Mouse (Mus musculus) T-helper 17 cell (primary cell): ENCODE results near the gene Irf2bpl.

Source experiments
- in situ Hi-C, 2 experiments: fragments of 300-600 bp; cut with MboI, MseI; formaldehyde crosslinking; loops; 1 replicate in 1 of 2; 2 replicates in 1 of 2; pipeline ENCODE4 v1.15.1; 2025; ENCODE audit warnings: high pct_unique_total_duplicates in 2 of 2

Gene Irf2bpl

DNA sequence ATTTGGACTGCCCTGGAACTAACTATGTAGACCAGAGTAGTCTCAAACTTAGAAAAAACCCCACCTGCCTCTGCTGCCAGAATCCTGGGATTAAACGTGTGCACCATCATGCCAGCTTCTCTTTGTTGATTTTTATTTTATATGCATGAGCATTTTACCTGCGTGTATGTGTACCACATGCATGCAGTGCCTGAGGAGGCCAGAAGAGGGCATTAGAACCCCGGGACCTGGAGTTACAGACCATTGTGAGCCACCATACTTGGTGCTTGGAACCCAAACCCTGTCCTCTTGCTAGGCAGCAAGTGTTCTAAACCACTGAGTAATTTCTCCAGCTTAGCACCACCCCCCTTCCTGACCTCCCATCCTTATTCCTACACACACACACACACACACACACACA, 13.6 kb downstream of the Irf2bpl start:
- in situ Hi-C loops: no loop called here

DNA sequence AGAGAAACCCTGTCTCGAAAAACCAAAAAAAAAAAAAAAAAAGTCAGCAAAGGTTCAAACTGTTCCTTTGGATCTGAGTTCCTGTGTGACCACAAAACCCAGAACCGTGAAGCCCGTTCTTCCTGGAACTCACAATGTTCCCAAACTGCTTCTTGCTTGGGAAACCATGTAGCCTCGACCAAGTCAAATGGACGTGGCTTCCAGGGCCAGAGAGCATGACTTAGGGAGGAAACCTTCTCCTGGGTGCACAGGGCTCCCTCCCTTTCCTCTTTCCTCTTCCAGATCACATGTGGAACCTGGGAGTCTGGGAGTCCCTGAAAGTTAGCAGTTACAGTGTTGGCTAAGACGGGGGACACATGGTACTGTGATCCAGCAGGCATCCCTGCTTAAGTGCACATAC, 14.8 kb downstream of the Irf2bpl start:
- in situ Hi-C loops: no loop called here

DNA sequence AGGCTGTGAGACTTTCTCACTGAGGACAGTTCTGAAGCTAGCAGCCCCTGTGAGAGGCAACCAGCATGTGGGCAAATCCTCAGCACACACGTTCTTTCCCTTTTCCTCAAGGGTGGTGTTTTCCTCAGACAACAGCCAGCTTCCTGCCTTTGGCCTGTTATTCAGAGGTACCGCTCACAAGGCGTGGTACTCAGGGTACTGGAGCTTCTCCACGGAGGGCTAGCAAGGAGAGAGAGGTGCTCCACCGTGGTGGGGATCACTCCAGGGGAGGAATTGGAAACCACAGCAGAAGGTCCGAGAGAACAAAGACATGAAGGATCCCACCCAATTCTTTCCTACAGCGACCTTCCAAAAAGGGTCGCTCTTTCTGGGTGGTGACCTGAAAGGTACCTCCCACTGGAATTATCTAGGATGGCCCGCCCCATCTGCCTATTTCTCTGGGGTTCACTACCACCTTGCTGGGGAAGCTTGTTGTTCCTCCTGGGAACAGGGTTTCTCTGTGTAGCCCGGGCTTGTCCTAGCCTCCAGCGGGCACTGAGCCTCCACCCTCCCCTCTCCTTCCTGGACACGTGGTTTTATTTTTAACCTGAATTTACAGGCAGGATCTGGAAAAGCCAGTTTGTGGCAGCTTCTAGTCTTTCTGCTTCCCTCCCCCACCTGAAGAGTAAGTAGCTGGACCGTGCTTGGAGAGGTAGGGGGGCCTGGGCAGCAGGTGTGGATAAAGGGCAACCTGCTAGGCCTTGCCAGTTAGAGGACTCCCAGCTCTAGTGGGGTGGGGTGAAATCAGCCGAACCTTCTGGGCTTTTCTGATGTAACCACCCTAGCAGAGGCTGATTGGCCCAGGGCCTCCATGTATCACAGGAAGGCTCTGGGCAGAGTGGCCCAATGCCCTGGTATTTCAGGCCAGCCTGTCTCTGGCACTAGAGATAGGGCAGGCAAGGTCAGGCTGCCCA, 17.1 kb downstream of the Irf2bpl start:
- in situ Hi-C loops: no loop called here

DNA sequence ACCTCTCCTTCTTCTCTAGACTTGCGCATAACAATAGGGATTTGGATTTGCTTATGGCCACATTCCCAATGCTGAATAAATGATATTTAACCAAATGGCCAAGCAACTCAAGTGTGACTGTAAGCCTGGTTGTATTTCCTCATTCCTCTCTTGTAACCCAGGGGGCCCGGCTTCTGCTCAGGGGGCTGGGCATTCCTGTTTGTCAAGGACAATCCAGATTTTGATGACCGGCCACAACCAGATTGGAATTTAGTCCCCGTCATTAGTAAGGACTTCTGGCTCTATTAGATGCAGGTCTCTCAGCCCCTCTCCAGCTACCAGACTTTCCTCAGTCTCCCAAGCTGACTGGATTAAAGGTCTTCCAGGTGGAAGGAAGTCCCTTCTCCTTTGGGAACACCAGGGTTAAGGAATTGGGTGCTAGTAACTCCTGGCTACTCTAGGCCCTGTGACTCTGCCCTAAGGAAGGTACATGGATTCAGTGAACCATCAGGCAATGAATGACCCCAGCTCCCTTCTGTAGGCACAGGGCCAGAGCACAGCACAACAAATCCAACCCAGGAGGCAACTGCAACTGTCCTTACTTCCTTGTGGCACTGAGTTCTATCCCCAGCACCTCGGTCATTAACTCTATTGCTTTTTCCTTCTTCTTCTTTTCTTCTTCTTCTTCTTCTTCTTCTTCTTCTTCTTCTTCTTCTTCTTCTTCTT, 20.1 kb downstream of the Irf2bpl start:
- in situ Hi-C loops: no loop called here

DNA sequence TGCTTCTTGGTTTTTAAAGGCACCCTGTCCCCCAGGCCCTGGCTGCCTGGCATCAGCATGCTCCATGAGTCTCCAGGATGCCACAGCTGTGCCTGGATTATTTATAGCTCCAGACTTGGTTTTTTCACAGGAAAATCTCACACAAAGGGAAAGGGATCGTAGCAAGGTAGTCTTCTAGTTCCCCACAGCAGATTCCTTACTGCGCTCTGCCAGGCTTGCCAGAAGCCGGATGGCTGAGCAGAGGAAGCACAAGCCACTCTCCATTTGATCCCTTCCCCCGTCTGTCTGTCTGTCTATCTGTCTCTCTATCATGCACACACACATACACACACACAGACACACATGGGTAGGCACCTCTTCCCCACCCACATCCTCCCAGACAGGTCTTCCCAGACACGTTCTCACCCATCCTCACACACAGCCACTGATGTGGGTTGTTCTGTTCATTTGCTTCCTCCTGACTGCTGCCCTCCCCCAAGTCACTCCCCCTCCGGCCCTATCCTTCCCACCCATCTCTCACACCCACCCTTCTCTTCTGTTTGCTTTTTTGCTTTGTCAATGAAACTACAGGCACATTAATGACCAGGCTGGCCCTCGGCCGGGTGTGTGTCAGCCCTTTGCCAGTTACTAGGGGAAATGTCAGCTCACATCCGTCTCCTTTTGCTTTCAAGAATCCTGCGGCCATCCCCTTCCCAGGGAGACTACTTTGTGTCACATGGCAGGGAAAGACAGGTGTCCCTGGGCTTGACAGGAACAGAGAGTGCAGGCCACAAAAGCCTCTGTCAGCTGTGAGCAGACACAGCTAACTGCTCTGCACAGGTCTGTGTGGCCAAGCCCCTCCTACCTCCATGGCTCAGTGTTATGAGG, 24.4 kb downstream of the Irf2bpl start:
- in situ Hi-C loops: loop anchor here in 1 of 2 experiments (10.0 kb wide), 1 partner anchor 455 kb away; no protein-coding TSS in a partner anchor

DNA sequence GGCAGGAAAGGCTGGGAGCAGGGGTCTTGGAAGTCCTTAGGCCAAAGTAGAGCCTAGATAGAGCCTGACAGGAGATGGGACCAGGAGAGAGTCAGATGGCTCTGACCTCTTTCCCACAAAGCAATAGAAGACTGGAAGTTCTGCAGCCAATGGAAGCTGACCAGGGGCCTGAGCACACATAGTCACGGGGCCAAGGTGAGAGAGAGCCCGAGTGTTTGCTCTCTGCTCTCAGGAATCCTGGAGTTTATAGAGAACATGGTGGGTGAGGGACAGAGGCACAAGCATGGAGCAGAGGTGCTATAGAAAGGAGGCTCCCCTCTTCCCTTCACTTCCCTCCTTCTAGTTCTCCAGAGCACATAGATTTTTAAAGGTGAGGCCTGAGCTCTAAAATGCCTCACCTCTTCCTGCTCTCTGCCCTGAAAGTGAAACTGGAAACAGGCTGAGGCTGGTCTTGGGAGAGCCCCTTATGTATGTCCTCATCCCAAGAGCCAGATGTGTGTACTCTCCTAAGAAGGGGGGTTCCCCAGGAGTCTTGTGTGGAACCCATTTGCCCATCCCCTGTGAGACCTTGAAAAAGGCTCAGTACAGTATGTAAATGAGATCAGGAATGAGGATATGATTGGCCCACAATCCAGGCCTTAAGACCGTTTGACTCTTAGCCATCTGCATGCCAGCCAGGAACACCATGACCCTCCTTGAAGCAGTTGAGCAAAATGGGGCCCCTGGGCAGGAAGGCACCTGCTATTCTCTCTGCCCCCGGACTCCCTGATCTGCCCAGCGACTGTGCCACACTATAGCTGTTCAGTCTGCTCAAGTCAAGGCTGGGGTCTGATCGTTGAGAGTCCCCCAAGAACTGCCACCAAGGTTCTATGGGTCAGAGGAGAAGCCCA, 25.4 kb downstream of the Irf2bpl start:
- in situ Hi-C loops: loop anchor here in 1 of 2 experiments (10.0 kb wide), 1 partner anchor 454 kb away; no protein-coding TSS in a partner anchor

DNA sequence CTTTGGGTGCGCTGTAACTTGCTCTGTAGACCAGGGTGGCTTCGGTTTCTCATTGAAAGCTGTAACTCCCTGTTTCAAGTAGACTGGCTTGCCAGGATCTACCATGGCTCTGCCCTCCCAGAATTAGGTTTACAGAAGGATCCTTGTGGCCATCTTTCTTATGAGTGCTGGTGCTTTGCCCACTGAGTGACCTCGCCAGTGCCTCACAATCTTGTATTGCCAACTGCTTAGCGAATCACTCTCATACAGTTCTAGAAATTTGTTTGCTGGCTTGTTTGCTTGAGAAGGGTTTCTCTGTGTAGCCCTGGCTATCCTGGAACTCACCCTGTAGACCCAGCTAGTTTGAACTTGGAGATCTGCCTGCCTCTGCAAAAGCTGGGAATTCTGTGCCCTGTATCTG, 26.1 kb downstream of the Irf2bpl start:
- in situ Hi-C loops: loop anchor here in 1 of 2 experiments (10.0 kb wide), 1 partner anchor 454 kb away; no protein-coding TSS in a partner anchor

DNA sequence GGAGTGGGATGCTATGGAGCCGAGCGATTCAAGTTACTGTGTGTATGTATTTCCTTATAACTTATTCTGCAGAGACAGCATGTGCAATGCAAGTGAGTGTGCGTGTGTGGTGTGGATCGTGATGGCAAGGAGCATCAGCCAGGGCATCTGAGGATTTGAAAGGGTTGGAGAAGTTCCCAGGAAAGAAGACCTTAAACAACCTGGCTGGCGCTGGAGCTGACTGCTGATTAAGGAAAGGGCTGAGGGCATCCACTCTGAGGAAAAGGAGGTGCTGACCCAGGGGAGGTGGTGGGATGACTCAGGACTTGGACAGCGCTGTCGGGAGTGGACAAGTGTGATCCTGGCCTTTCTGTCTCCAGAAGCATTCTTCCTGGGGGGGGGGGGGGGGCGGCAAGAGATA, 27.3 kb downstream of the Irf2bpl start:
- in situ Hi-C loops: loop anchor here in 1 of 2 experiments (10.0 kb wide), 1 partner anchor 452 kb away; no protein-coding TSS in a partner anchor

DNA sequence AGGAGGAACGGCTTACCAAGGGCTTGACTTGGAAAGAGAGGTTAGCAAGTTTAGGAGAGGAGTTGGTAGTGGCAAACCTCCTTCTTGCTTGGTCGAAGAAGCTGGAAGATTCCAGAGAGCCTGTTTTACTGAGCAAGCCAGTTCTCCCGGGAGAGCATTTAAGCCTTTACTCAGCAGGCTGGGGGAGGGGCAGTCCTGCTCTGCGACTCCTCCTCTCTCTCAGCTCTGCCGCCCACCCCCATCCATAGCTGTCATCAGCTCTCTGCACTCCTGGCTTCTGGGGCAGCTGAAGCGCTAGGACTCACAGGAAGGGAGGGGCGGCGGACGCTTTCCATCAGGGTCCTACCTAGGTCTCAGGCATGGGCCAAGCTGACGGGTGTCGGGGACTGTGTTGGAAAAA, 28.9 kb downstream of the Irf2bpl start:
- in situ Hi-C loops: loop anchor here in 1 of 2 experiments (10.0 kb wide), 1 partner anchor 451 kb away; no protein-coding TSS in a partner anchor

DNA sequence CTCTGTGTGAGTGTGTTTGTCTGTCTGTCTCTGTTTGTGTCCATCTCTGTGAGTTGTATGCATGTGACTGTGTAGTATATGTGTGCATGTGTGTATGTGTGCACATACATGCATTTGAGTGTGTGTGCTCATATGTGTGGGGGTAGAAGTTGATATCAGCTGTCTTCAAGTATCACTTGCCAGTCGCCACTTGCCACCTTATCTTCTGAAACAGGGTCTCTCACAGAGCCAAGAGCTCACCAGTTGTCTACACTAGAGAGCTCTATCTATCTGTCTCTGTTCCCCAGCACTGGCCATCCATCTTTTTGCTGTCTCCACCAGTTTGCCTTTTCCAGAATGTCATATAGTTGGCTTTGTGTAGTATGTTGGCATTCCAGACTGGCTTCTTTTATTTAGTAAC, 31.1 kb downstream of the Irf2bpl start:
- in situ Hi-C loops: loop anchor here in 1 of 2 experiments (10.0 kb wide), 1 partner anchor 449 kb away; no protein-coding TSS in a partner anchor

DNA sequence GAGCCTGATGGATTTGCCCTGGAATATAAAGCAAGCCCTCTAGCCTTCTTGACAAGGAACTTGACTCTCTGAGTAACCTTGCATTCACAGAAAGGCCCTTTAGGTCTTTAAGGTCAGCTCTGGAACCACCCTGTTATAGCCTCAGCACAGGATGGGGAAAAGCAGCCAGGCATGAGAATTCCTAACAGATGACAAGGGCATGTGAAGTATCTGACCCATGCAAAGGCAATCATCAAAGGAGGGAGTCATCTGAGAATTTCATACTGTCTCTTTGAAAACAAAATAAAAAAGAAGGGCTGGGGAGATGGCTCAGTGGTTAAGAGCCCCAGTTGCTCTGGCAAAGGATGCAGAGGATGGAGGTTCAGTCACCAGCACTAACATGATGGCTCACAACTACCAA, 33.3 kb downstream of the Irf2bpl start:
- in situ Hi-C loops: loop anchor here in 1 of 2 experiments (10.0 kb wide), 1 partner anchor 447 kb away; no protein-coding TSS in a partner anchor

DNA sequence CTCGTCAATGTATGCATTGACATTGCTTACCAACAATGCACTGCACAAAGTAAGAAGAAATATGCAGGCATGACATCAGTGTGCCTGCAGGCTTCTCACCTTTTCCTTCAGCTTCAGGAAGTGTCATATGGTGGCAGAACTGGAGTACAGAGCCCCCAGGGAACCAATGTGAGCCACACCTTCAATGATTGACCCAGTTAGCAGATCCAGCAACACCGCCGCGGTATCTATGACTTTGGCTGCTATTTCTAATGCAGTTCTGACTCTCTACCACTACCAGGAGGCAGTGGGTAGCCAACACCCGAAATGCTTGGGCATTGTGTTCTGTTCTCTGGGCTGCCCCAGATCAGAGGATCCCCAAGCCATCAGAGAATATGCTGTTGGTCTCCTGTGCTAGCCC, 33.9 kb downstream of the Irf2bpl start:
- in situ Hi-C loops: loop anchor here in 1 of 2 experiments (10.0 kb wide), 1 partner anchor 446 kb away; no protein-coding TSS in a partner anchor

DNA sequence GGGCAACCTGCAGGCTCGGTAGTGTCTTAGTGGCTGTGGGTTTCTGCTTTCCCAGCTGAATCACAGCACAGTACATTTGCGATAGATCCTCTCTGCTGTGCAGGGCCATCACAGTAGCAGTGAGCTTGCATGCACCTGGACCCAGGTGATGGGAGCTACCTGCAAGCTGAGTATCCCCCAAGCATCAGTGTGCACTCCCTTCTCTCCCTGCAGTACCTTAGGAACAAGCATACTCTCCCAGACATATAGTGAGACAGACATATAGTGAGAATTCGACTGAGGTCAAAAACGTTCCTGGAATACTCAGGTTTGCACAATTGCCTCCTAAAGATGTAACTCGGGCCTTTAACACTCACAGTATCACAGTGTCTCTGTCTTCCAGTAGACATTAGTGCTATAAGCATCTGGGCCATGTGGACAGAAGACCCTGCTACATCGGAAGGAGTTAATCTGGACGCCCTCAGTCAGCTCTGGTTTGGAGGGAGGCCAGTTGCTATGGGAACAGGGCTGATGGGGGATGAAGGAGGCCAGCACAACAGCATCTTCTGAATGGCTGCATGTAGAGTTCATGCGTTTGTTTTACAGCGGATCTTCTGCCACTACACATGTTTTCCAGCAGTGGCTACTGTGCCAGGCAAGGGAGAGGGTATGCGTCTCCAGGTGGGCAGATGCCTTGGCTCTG, 34.5 kb downstream of the Irf2bpl start:
- in situ Hi-C loops: loop anchor here in 1 of 2 experiments (10.0 kb wide), 1 partner anchor 445 kb away; no protein-coding TSS in a partner anchor

DNA sequence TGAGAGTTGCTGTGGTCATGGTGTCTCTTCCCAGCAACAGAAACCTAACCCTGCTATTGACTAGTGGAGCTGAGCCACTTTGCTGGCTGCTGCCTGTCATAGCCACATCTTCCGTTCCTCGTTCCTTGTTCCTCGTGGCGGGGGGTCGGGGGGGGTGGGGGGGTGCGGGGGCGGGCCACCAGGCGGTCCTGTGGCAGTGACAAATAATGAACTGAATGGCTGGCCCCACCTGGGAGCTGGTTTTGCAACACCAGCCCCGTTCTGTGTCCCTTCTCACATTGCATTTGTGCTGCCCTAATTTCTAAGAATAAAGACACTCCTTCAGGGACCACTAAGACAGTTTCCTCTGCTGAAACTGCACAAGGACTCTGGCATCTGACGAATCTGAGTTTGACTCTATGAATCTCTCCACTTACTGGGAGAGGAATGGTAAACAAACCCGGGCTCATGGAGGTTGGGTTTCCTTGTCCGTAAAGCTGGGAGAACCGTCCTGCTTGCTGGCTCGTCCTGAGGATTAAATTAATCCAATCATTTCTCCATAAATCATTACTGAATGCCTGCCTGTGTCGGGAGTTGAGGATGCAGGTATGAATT, 41.6 kb downstream of the Irf2bpl start:
- in situ Hi-C loops: no loop called here

DNA sequence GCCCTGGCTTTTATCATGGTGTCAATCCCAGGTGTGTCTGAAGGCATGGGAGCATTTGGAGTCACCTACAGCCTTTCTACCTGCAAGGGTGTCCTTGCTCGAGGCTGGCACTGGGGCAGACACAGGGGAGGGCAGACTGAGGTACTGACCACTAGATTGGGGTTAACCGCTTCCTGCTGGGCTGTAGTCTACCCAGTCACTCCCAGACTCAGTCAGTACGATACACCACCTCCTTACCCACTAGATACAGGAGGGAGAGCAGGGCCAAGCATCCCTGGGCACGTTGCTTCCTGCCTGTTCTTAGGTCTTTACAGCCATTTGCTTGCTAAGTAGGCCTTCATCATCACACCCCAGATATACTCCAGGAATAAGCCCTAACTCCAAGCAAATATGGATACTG, 44.1 kb downstream of the Irf2bpl start:
- in situ Hi-C loops: no loop called here

DNA sequence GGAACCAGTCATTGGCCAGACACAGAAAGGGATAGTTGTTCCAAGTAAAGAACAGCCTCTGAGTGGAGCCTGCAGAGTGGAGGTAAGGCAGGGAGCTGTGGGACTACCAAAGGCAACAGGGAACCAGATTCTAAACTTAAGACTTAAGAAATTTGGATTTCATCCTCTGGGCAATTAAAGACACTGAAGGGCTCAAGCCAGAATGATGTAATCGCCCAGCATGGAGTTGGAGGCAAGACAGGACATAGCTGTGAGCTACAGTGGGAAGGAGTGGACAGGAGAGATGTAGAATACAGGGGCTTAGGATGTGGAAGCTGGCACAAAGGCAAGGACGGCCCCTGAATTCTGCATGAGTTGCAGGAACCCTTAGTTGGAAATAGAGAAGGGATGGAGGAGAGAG, 46.4 kb downstream of the Irf2bpl start:
- in situ Hi-C loops: loop anchor here in 1 of 2 experiments (5.0 to 10.0 kb wide), 2 partner anchors 44 to 1123 kb away; partner anchors contain the start of gene Irf2bpl

DNA sequence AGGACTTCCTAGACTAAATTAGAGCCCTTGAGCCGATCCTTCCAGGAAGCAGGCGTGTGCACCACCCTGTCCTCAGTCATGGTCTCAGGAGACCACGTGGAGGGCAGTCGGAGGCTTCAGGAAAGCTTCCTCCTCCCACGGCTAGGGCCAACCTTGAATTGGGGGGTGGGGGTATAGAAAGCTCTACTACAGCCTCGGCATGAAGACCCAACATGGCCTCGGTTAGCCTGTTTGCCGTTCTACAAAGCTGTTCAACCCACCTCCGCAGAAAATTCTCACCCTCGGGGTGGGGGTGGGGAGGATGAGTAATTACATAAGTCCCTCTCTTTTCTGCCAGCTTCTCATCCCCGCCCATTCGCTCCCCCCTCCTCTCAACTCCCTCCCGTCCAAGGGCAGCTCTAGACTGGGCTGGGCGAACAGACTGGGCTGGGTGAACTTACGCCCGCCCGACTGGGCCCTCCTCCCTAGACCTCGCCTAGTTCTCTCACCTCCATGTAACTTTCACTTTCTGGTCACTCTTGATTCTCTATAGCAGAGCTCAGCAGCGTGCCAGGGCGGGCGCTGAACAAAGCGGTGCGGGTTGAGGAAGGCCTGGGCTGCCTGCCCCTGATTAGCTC, 48.1 kb downstream of the Irf2bpl start:
- in situ Hi-C loops: loop anchor here in 1 of 2 experiments (5.0 to 10.0 kb wide), 2 partner anchors 46 to 1122 kb away; partner anchors contain the start of gene Irf2bpl

DNA sequence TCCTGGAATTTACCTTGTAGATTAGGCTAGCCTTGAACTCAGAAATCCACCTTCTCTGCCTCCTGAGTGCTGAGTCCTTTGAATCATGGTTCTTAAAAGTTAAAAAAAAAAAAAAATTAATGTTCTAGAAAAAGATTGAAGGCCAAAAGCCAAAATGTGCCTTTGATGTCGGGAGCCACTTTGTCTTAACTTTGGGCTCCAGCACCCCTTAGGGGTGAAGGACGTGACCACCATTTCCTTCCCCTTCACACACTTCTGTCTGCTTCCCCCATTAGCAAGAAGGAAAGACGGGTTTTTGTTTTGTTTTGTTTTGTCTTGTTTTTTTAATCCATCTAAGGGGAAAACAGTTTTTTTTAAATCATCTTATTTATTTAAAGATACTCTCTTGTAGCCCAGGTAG, 48.7 kb downstream of the Irf2bpl start:
- in situ Hi-C loops: loop anchor here in 1 of 2 experiments (5.0 to 10.0 kb wide), 2 partner anchors 46 to 1121 kb away; partner anchors contain the start of gene Irf2bpl
